Mouse (Mus musculus) spleen, adult 2 months (tissue): ENCODE measurements at regions not wholly inside any gene's neighbourhood (a gene's known extent, or its start where the extent isn't known, plus 50 kb on each side); places are given as distances from the start of the nearest gene placed in this dataset.

ENCODE experiments used
- CTCF ChIP-seq: fragments of 200-500 bp; IDR thresholded peaks from 2 replicates; pipeline ENCODE4 v1.5.1; 2011; ENCODE audit warnings: mild to moderate bottlenecking, inconsistent platforms; ENCODE audit not compliant: insufficient read depth, insufficient read length, insufficient replicate concordance; ENCODE audit errors: extremely low read depth
- POLR2A ChIP-seq: fragments of 200-500 bp; IDR thresholded peaks from 2 replicates; pipeline ENCODE4 v1.6.1; 2011; ENCODE audit warnings: low read depth, low read length, inconsistent platforms

- TF ChIP-seq CTCF (no peak), POLR2A (no peak)
Observed at GRCm38 (mm10) chr2:146728693-146729092, 127.0 kb upstream of the Kiz start.
